Mouse (Mus musculus): Measurements from ENCODE around the gene Enox1. TPM values are rescaled to one million over a fixed set of nuclear protein-coding genes. Genes with fewer than 3 reads are reported as not detected.

Gene Enox1
- polyA plus RNA-seq, 1 experiment from 2014 or later: 0.40 TPM

GRCm38 (mm10) chr14:77376731-77377130, 220.2 kb downstream of the Enox1 start:
- Histone ChIP-seq H3K27me3 (no peaks in the 10 kb centered on the region), H3K4me1 (replicated peaks) (peaks cover 2% of the 10 kb centered on the region; the same call in 1 of the 2 replicates), H3K9me3 (replicated peaks) (no peaks in the 10 kb centered on the region), H3K4me3 (replicated peaks) (no peak overlapping the region), H3K4me2 (no peak overlapping the region), H3K9ac (no peak overlapping the region), H3K36me3 (no peaks in the 10 kb centered on the region), H3K27ac (no peak overlapping the region)
- DNase-seq (no peak), ATAC-seq (ENCODE audit: low read depth) (no peak)
- WGBS (ENCODE audit: insufficient replicate concordance): 23% methylated on average over 7 of the region's 7 CpGs

DNA sequence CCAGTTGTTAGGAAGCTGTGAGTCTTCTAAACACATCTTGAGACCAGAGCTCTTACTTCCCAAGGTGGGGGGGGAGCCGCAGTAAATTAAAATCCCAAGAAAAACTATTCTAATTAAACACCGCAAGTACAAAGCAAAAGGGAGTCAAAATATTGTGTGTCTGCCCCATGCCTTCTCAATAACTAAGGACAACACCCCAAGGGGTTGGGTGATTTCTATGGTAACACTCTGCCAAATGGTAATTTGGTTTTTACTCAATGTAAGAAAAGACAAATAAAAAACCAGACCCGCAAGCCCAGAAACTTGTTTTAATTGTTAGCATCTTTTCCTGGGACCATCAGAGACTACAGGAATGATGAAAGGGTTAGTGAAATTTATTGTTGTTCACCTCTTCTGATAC, 220.9 kb downstream of the Enox1 start:
- Histone ChIP-seq H3K4me3 (replicated peaks) (no peak overlapping the region), H3K27me3 (no peaks in the 10 kb centered on the region), H3K36me3 (no peaks in the 10 kb centered on the region), H3K27ac (no peak overlapping the region), H3K9me3 (replicated peaks) (no peaks in the 10 kb centered on the region), H3K9ac (no peak overlapping the region), H3K4me1 (replicated peaks) (peaks cover 2% of the 10 kb centered on the region; the same call in 1 of the 2 replicates), H3K4me2 (no peak overlapping the region)
- ATAC-seq (ENCODE audit: low read depth): no peak
- 76% methylated on average over 3 of the region's 3 CpGs for whole genome bisulfite sequencing (ENCODE audit: insufficient replicate concordance)
- no peak for DNase-seq

DNA sequence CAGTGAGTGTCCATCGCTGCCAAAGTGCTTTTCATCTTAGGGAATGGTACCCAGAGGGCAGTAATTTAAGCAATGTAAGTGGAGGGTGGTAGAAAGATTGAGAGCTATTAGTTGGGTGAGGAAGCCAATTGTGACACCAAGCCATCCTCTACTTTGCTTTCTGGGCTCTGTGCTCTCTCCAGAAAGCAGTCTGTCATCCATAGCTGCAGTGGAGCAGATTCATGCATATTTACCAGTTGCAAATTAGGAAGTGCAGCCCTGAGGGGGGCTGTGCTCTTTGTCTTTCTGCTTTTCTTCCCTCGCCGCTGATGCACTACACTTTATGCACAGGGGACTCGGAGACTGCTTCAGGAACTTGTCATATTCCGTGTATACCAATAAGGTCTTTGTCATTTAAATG, 221.3 kb downstream of the Enox1 start:
- WGBS (ENCODE audit: insufficient replicate concordance): 52% methylated on average over 5 of the region's 5 CpGs

GRCm38 (mm10) chr14:77381532-77381931, 225.0 kb downstream of the Enox1 start:
- Histone ChIP-seq H3K27me3 (no peaks in the 10 kb centered on the region), H3K4me2 (no peak overlapping the region), H3K27ac (no peak overlapping the region), H3K36me3 (no peaks in the 10 kb centered on the region), H3K9ac (no peak overlapping the region), H3K4me3 (replicated peaks) (no peak overlapping the region), H3K9me3 (replicated peaks) (no peaks in the 10 kb centered on the region), H3K4me1 (replicated peaks) (no peaks in the 10 kb centered on the region)
- WGBS (ENCODE audit: insufficient replicate concordance): 37% methylated on average over 2 of the region's 2 CpGs
- DNase-seq: no peak
- no peak for ATAC-seq (ENCODE audit: low read depth)

More for the DNA sequence above, 221.3 kb downstream of the Enox1 start:
- Histone ChIP-seq H3K36me3 (no peaks in the 10 kb centered on the region), H3K27ac (no peak overlapping the region), H3K4me2 (no peak overlapping the region), H3K4me3 (replicated peaks) (no peak overlapping the region), H3K9me3 (replicated peaks) (no peaks in the 10 kb centered on the region), H3K27me3 (no peaks in the 10 kb centered on the region), H3K9ac (no peak overlapping the region), H3K4me1 (replicated peaks) (peaks cover 2% of the 10 kb centered on the region; the same call in 1 of the 2 replicates)
- DNase-seq (no peak), ATAC-seq (ENCODE audit: low read depth) (no peak)

DNA sequence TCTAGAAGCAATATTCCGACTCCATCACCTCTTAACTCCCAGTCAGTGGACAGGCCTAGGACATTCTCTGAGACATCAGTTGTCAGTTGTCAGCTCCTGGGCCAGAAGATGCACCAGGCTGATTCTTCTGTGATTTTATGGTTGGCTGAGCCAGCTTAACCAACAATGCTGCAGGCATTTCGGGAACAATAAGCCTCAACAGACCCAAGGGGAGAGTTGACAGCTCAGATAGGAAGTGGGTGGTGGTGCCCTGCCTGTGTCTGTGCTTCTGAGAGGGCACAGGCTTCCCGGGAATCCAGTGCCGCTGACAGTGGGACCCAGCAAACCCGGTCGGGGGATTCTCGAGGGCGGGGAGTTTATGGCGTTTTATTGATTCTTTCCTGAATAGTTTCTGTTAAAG, 229.1 kb downstream of the Enox1 start:
- WGBS (ENCODE audit: insufficient replicate concordance): 48% methylated on average over 9 of the region's 9 CpGs
- no peaks in the 10 kb centered on the region for H3K4me1 ChIP-seq (replicated peaks)
- no peak overlapping the region for H3K4me3 ChIP-seq (replicated peaks)
- no peak for DNase-seq
- no peaks in the 10 kb centered on the region for H3K36me3 ChIP-seq
- no peak overlapping the region for H3K9ac ChIP-seq
- no peak overlapping the region for H3K4me2 ChIP-seq
- H3K27ac ChIP-seq: no peak overlapping the region
- ATAC-seq (ENCODE audit: low read depth): no peak
- H3K9me3 ChIP-seq (replicated peaks): no peaks in the 10 kb centered on the region
- no peaks in the 10 kb centered on the region for H3K27me3 ChIP-seq

- H3K4me3 ChIP-seq (replicated peaks): no peak overlapping the region
- no peaks in the 10 kb centered on the region for H3K4me1 ChIP-seq (replicated peaks)
- H3K9ac ChIP-seq: no peak overlapping the region
- DNase-seq: no peak
- H3K36me3 ChIP-seq: no peaks in the 10 kb centered on the region
- H3K4me2 ChIP-seq: no peak overlapping the region
- ATAC-seq (ENCODE audit: low read depth): no peak
- H3K27me3 ChIP-seq: no peaks in the 10 kb centered on the region
- 64% methylated on average over 2 of the region's 2 CpGs for WGBS (ENCODE audit: insufficient replicate concordance)
- no peak overlapping the region for H3K27ac ChIP-seq
- no peaks in the 10 kb centered on the region for H3K9me3 ChIP-seq (replicated peaks)
Observed at GRCm38 (mm10) chr14:77387877-77388276, 231.3 kb downstream of the Enox1 start.

- Histone ChIP-seq H3K9ac (no peak overlapping the region), H3K4me3 (replicated peaks) (no peak overlapping the region), H3K27ac (no peak overlapping the region), H3K36me3 (no peaks in the 10 kb centered on the region), H3K27me3 (no peaks in the 10 kb centered on the region), H3K9me3 (replicated peaks) (no peaks in the 10 kb centered on the region), H3K4me2 (no peak overlapping the region), H3K4me1 (replicated peaks) (no peaks in the 10 kb centered on the region)
- DNase-seq: no peak
- WGBS (ENCODE audit: insufficient replicate concordance): 66% methylated on average over 5 of the region's 5 CpGs
- ATAC-seq (ENCODE audit: low read depth): no peak
Observed at GRCm38 (mm10) chr14:77389276-77389675, 232.7 kb downstream of the Enox1 start.

DNA sequence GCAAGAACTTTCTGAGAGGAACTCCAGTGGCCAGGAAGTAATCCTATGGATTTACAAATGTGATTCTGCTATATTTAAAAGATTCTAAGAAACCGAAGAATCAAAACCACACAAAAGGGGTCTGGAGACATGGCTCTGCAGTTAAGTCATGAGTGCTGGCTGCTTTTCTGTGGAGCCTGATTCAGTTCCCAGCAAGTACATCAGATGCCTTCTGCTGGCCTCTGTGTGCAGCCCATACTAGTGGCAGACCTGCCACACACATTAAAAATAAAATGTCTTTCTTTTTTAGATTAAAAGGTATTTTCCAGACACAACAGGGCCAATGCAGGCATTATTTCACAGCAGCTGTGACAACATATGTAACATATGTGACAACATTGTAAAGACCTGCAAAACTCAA, 235.9 kb downstream of the Enox1 start:
- WGBS (ENCODE audit: insufficient replicate concordance): 73% methylated on average over 1 of the region's 1 CpGs
- H3K4me3 ChIP-seq (replicated peaks): no peak overlapping the region
- no peaks in the 10 kb centered on the region for H3K36me3 ChIP-seq
- no peak overlapping the region for H3K4me2 ChIP-seq
- H3K4me1 ChIP-seq (replicated peaks): no peaks in the 10 kb centered on the region
- ATAC-seq (ENCODE audit: low read depth): no peak
- DNase-seq: no peak
- no peak overlapping the region for H3K27ac ChIP-seq
- H3K27me3 ChIP-seq: no peaks in the 10 kb centered on the region
- no peak overlapping the region for H3K9ac ChIP-seq
- no peaks in the 10 kb centered on the region for H3K9me3 ChIP-seq (replicated peaks)

DNA sequence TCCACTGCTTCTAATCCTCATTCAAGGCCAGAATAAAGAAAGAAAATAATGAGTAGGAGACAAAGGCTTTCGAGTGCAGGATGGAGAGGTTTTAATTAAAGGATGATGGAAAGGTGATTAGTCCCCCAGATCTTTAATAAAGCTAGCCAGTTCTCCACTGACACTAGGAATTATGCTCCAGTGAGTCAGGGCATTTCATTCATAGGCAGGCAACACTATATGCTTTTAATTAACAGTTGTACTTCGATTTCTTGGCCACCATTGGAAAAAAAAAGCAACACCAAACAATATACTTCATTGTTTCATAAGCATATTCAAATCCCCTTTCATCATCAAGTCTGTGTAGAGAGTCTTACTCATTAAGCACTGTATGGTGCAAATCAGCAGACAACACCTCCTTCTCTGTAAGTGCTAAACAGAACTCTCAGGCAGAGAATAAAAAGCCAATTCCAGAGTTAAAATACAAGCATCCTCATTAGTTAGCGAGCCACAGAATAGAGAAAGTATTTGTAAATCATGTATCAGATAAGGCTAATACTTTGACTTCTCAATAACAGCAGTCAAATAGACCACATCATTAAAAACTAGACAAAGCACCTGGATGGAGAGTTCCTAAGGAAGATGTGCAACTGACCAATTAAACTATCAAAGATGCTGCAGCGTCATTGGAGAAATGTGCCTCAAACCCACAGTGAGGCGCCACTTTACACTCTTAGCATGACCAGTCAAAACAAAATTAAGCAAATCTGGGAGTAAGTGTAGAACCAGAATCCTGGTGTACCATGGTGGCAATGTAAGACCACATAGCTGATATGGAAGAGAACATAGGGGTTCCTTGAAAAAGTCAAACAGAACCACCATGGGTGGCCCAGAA, 249.9 kb downstream of the Enox1 start:
- H3K36me3 ChIP-seq: no peaks in the 10 kb centered on the region
- H3K4me1 ChIP-seq (replicated peaks): no peaks in the 10 kb centered on the region
- no peak overlapping the region for H3K27ac ChIP-seq
- DNase-seq: no peak
- no peak overlapping the region for H3K4me3 ChIP-seq (replicated peaks)
- ATAC-seq (ENCODE audit: low read depth): no peak
- no peaks in the 10 kb centered on the region for H3K27me3 ChIP-seq
- no peak overlapping the region for H3K9ac ChIP-seq
- no peaks in the 10 kb centered on the region for H3K9me3 ChIP-seq (replicated peaks)
- no peak overlapping the region for H3K4me2 ChIP-seq
- 59% methylated on average over 5 of the region's 5 CpGs for WGBS (ENCODE audit: insufficient replicate concordance)

DNA sequence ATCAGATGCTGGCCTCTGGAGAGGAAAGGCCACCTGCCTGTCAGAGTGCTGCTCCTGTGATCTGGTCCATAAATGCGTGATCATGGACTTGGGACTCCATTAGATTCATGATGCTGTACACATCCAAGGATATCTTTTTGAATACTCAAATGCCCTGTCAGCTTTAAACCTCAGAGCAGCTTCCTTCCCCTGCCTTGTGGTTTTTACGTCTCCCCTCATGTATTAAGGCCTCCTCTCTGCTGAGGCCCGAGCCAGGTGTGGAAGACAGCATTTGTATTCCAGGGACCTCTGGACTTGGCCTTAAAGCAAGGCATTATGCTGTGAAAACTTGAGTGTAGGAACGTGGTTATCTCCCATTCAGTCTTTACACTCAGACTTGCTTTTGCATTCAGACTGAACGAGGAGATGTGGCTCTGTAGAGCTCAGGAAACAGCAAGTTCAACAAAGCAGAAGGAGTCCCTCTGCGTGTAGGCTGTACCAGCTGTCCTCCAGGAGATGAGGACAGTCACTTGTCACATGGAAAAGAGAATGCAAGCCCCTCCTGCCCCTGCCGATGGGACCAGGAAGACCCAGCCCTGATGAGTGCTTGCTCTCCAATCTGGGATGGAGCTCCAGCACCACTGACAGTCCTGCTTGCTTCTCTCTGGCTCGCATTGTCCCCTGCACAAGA, 252.8 kb downstream of the Enox1 start:
- DNase-seq: no peak
- no peak overlapping the region for H3K4me3 ChIP-seq (replicated peaks)
- no peaks in the 10 kb centered on the region for H3K9me3 ChIP-seq (replicated peaks)
- ATAC-seq (ENCODE audit: low read depth): no peak
- no peak overlapping the region for H3K27ac ChIP-seq
- H3K4me2 ChIP-seq: no peak overlapping the region
- H3K4me1 ChIP-seq (replicated peaks): no peaks in the 10 kb centered on the region
- H3K36me3 ChIP-seq: no peaks in the 10 kb centered on the region
- 45% methylated on average over 8 of the region's 8 CpGs for WGBS (ENCODE audit: insufficient replicate concordance)
- H3K27me3 ChIP-seq: no peaks in the 10 kb centered on the region
- no peak overlapping the region for H3K9ac ChIP-seq

GRCm38 (mm10) chr14:77410354-77410753, 253.8 kb downstream of the Enox1 start:
- WGBS (ENCODE audit: insufficient replicate concordance): 82% methylated on average over 9 of the region's 9 CpGs
- no peak overlapping the region for H3K4me2 ChIP-seq
- DNase-seq (no peak), ATAC-seq (ENCODE audit: low read depth) (no peak)
- no peak overlapping the region for H3K9ac ChIP-seq
- H3K4me3 ChIP-seq (replicated peaks): no peak overlapping the region
- no peaks in the 10 kb centered on the region for H3K27me3 ChIP-seq
- no peaks in the 10 kb centered on the region for H3K9me3 ChIP-seq (replicated peaks)
- H3K4me1 ChIP-seq (replicated peaks): no peaks in the 10 kb centered on the region
- no peak overlapping the region for H3K27ac ChIP-seq
- no peaks in the 10 kb centered on the region for H3K36me3 ChIP-seq

DNA sequence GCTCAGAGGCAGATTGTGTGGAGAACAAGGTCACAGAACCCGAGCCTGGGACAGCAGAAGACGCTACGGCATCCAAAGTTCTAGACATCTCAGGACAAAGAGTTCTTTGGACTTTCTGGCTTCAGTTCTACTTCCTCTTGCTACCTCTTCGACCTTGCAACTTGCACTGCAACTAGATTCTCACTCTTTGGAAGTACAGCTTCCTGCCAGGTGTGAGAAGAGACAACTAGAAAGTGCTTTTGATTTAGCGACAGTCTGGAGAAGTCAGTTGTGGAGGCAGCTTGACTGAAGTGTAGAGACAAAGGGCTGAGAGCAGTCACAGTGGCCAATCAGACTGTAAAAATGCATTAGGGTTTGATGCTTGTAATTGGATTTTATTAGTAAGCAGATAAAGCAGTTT, 256.5 kb downstream of the Enox1 start:
- Histone ChIP-seq H3K4me1 (replicated peaks) (no peaks in the 10 kb centered on the region), H3K4me2 (no peak overlapping the region), H3K27me3 (no peaks in the 10 kb centered on the region), H3K27ac (no peak overlapping the region), H3K9me3 (replicated peaks) (no peaks in the 10 kb centered on the region), H3K4me3 (replicated peaks) (no peak overlapping the region), H3K36me3 (no peaks in the 10 kb centered on the region), H3K9ac (no peak overlapping the region)
- no peak for ATAC-seq (ENCODE audit: low read depth)
- WGBS (ENCODE audit: insufficient replicate concordance): 56% methylated on average over 5 of the region's 5 CpGs
- no peak for DNase-seq
